26 mouse cellular contexts compared by ENCODE assay signal in genomic region chr3:157164840-157165595, GRCm38 (mm10).
DNase-seq lines count a peak whose midpoint lies in the region; ATAC-seq and TF ChIP-seq lines count a peak whose summit lies in the region.
"Had no signal": no experiment of that assay in that cellular context is flagged by ENCODE, and none has a peak within 500 bp of the region (broad histone marks: within the 10 kb centered on the region; RNA-seq: fewer than 3 reads in every experiment).

No protein-coding gene starts in this region.

- H3K9me3 ChIP-seq in heart, postnatal 0 days (replicated peaks; ENCODE audit: control insufficient read depth, low read length), result no peaks in the 10 kb centered on the region
- no peaks in the 10 kb centered on the region for H3K9me3 ChIP-seq in heart, embryonic 12.5 days (replicated peaks)
- H3K9me3 ChIP-seq in lung, embryonic 16.5 days (ENCODE audit: control insufficient read depth, low read length), result no peaks in the 10 kb centered on the region
- no peaks in the 10 kb centered on the region for H3K9me3 ChIP-seq in midbrain, embryonic 14.5 days (ENCODE audit: control insufficient read depth, low read length)
- H3K9me3 ChIP-seq: embryonic facial prominence, embryonic 10.5 days; embryonic facial prominence, embryonic 15.5 days; forebrain, embryonic 12.5 days; heart, embryonic 15.5 days; liver, embryonic 15.5 days; midbrain, embryonic 10.5 days; stomach, embryonic 15.5 days had no signal

- no peak overlapping the region for H3K4me2 ChIP-seq in heart, postnatal 0 days (ENCODE audit: low read depth, low read length)
- H3K4me2 ChIP-seq in heart, embryonic 12.5 days, result no peak overlapping the region
- no peak overlapping the region for H3K4me2 ChIP-seq in lung, embryonic 16.5 days (ENCODE audit: low read depth, low read length)
- H3K4me2 ChIP-seq in midbrain, embryonic 14.5 days (ENCODE audit: low read length), result no peak overlapping the region
- H3K4me2 ChIP-seq: embryonic facial prominence, embryonic 15.5 days; forebrain, embryonic 12.5 days; heart, embryonic 15.5 days; hindbrain, embryonic 14.5 days; liver, embryonic 15.5 days; stomach, embryonic 15.5 days had no signal

- TF ChIP-seq CTCF in heart, postnatal 0 days (IDR thresholded peaks at IDR 0.05; ENCODE audit: low read depth), result no peak

- no peak overlapping the region for H3K9ac ChIP-seq in heart, postnatal 0 days (replicated peaks; ENCODE audit: low read depth, low read length)
- H3K9ac ChIP-seq in heart, embryonic 12.5 days, result no peak overlapping the region
- H3K9ac ChIP-seq in lung, embryonic 16.5 days (ENCODE audit: low read length), result no peak overlapping the region
- no peak overlapping the region for H3K9ac ChIP-seq in midbrain, embryonic 14.5 days (replicated peaks; ENCODE audit: low read length)
- H3K9ac ChIP-seq: embryonic facial prominence, embryonic 15.5 days; forebrain, embryonic 12.5 days; heart, embryonic 15.5 days; hindbrain, embryonic 14.5 days; liver, embryonic 15.5 days; stomach, embryonic 15.5 days had no signal

- TF ChIP-seq EP300 in heart, postnatal 0 days (IDR thresholded peaks at IDR 0.05; ENCODE audit: low read depth), result no peak

- H3K4me1 ChIP-seq in heart, postnatal 0 days (ENCODE audit: control insufficient read depth, insufficient read depth), result no peaks in the 10 kb centered on the region
- H3K4me1 ChIP-seq in heart, embryonic 12.5 days (replicated peaks), result peaks cover 2% of the 10 kb centered on the region; the same call in 1 of the 2 replicates
- H3K4me1 ChIP-seq in lung, embryonic 16.5 days (replicated peaks; ENCODE audit: control insufficient read depth, insufficient read depth, low read length), result no peaks in the 10 kb centered on the region
- no peaks in the 10 kb centered on the region for H3K4me1 ChIP-seq in midbrain, embryonic 14.5 days (ENCODE audit: control insufficient read depth, insufficient read depth, low read length)
- H3K4me1 ChIP-seq: embryonic facial prominence, embryonic 10.5 days; embryonic facial prominence, embryonic 15.5 days; forebrain, embryonic 12.5 days; heart, embryonic 15.5 days; liver, embryonic 15.5 days; midbrain, embryonic 10.5 days; stomach, embryonic 15.5 days had no signal

- H3K4me3 ChIP-seq in heart, postnatal 0 days (ENCODE audit: low read depth, low read length), result no peak overlapping the region
- H3K4me3 ChIP-seq in heart, embryonic 12.5 days, result no peak overlapping the region
- H3K4me3 ChIP-seq in lung, embryonic 16.5 days (ENCODE audit: low read length), result no peak overlapping the region
- H3K4me3 ChIP-seq in midbrain, embryonic 14.5 days (replicated peaks; ENCODE audit: low read depth, low read length), result no peak overlapping the region
- H3K4me3 ChIP-seq: embryonic facial prominence, embryonic 10.5 days; embryonic facial prominence, embryonic 15.5 days; forebrain, embryonic 12.5 days; heart, adult 2 months; heart, embryonic 15.5 days; liver, embryonic 15.5 days; midbrain, embryonic 10.5 days; stomach, embryonic 15.5 days had no signal

- H3K36me3 ChIP-seq in heart, postnatal 0 days (replicated peaks; ENCODE audit: control insufficient read depth, insufficient read depth, low read length), result no peaks in the 10 kb centered on the region
- no peaks in the 10 kb centered on the region for H3K36me3 ChIP-seq in heart, embryonic 12.5 days
- no peaks in the 10 kb centered on the region for H3K36me3 ChIP-seq in lung, embryonic 16.5 days (ENCODE audit: control insufficient read depth, insufficient read depth, low read length)
- H3K36me3 ChIP-seq in midbrain, embryonic 14.5 days (ENCODE audit: control insufficient read depth, insufficient read depth, low read length), result no peaks in the 10 kb centered on the region
- H3K36me3 ChIP-seq: embryonic facial prominence, embryonic 10.5 days; embryonic facial prominence, embryonic 15.5 days; forebrain, embryonic 12.5 days; heart, embryonic 15.5 days; liver, embryonic 15.5 days; midbrain, embryonic 10.5 days; stomach, embryonic 15.5 days had no signal

- DNase-seq in heart, postnatal 0 days (ENCODE audit: low spot score), result no peak
- DNase-seq in lung, postnatal 25 days (ENCODE audit: low spot score), result no peak
- DNase-seq in lung, postnatal 36 days, result peak; percentile 1
- peak; percentile 57 for DNase-seq in retina, postnatal 1 day
- DNase-seq in midbrain, embryonic 14.5 days, result no peak
- DNase-seq: adrenal gland, postnatal 25 days; B cell, adult 2 months; cerebellum, adult 18-20 months; cerebellum, postnatal 10 days; heart, adult 2 months; kidney, postnatal 25 days; liver; right cerebral cortex, postnatal 25 days; thymus, postnatal 14 days had no signal

- 80% methylated on average over 3 of the region's 3 CpGs for WGBS in heart, postnatal 0 days
- 73% methylated on average over 3 of the region's 3 CpGs for WGBS in heart, embryonic 12.5 days
- 77% methylated on average over 3 of the region's 3 CpGs for WGBS in lung, embryonic 16.5 days
- WGBS in midbrain, embryonic 14.5 days, result 94% methylated on average over 3 of the region's 3 CpGs

- ATAC-seq in heart, postnatal 0 days (ENCODE audit: insufficient read depth, low read depth), result peak; percentile 33; the same call in 1 of the 2 replicates
- no peak for ATAC-seq in heart, embryonic 12.5 days (ENCODE audit: insufficient number of reproducible peaks, low FRiP score)
- ATAC-seq in lung, embryonic 16.5 days (ENCODE audit: low read depth), result peak; percentile 89
- no peak for ATAC-seq in midbrain, embryonic 14.5 days (ENCODE audit: low FRiP score, low TSS enrichment)
- ATAC-seq: intestine, postnatal 0 days; midbrain, embryonic 16.5 days had no signal

- no peak overlapping the region for H3K27ac ChIP-seq in heart, postnatal 0 days (ENCODE audit: low read depth)
- no peak overlapping the region for H3K27ac ChIP-seq in heart, embryonic 12.5 days (ENCODE audit: poor library complexity, severe bottlenecking)
- H3K27ac ChIP-seq in lung, embryonic 16.5 days (ENCODE audit: low read length), result no peak overlapping the region
- H3K27ac ChIP-seq in midbrain, embryonic 14.5 days (replicated peaks; ENCODE audit: low read depth, low read length), result no peak overlapping the region
- H3K27ac ChIP-seq: embryonic facial prominence, embryonic 10.5 days; embryonic facial prominence, embryonic 15.5 days; forebrain, embryonic 12.5 days; heart, adult 2 months; heart, embryonic 15.5 days; hindbrain, embryonic 14.5 days; liver, embryonic 15.5 days; midbrain, embryonic 10.5 days; stomach, embryonic 15.5 days had no signal

- no peaks in the 10 kb centered on the region for H3K27me3 ChIP-seq in heart, postnatal 0 days (ENCODE audit: control insufficient read depth, insufficient read depth, low read length)
- no peaks in the 10 kb centered on the region for H3K27me3 ChIP-seq in heart, embryonic 12.5 days (replicated peaks)
- no peaks in the 10 kb centered on the region for H3K27me3 ChIP-seq in lung, embryonic 16.5 days (ENCODE audit: control insufficient read depth, insufficient read depth, low read depth, low read length)
- H3K27me3 ChIP-seq in midbrain, embryonic 14.5 days (ENCODE audit: control insufficient read depth, insufficient read depth, low read length), result no peaks in the 10 kb centered on the region
- H3K27me3 ChIP-seq: embryonic facial prominence, embryonic 15.5 days; forebrain, embryonic 12.5 days; heart, embryonic 15.5 days; liver, embryonic 15.5 days; stomach, embryonic 15.5 days had no signal

Comparison
In these comparisons a context has a peak if more than half of its experiments do, and no peak if none do; other contexts are left out.
1. ATAC-seq: peak in heart, postnatal 0 days (single experiment) and lung, embryonic 16.5 days (single experiment); none in heart, embryonic 12.5 days (single experiment) and midbrain, embryonic 14.5 days (single experiment).
2. DNase-seq: peak in lung, postnatal 36 days (single experiment) and retina, postnatal 1 day (single experiment); none in heart, postnatal 0 days (single experiment), lung, postnatal 25 days (single experiment) and midbrain, embryonic 14.5 days (single experiment).